Mouse (Mus musculus) heart, adult 11 months (tissue): ENCODE data around the gene Tmem19.

ENCODE experiments used
- DNase-seq: peaks from one replicate; pipeline ENCODE4 v3.0.0; 2022

The Tmem19 gene

GRCm38 (mm10) chr10:115309191-115309590 is 53.1 kb downstream of the Tmem19 start:
- peak; percentile 55 for DNase-seq

- DNase-seq, result peak; percentile 71
These were observed 54.9 kb downstream of the Tmem19 start for GRCm38 (mm10) chr10:115307331-115307875.

GRCm38 (mm10) chr10:115298683-115299082 is 63.6 kb downstream of the Tmem19 start:
- no peak for DNase-seq

GRCm38 (mm10) chr10:115297582-115297981 is 64.7 kb downstream of the Tmem19 start:
- peak; percentile 46 for DNase-seq

- peak; percentile 46 for DNase-seq
These were observed 65.8 kb downstream of the Tmem19 start for GRCm38 (mm10) chr10:115296401-115296935.

GRCm38 (mm10) chr10:115295162-115295561 is 67.1 kb downstream of the Tmem19 start:
- no peak for DNase-seq

- no peak for DNase-seq
These were observed 67.6 kb downstream of the Tmem19 start for GRCm38 (mm10) chr10:115294715-115295114.

- DNase-seq, result no peak
These were observed 68.4 kb downstream of the Tmem19 start for GRCm38 (mm10) chr10:115293946-115294345.

GRCm38 (mm10) chr10:115290671-115291070 is 71.6 kb downstream of the Tmem19 start:
- DNase-seq, result no peak
